Mouse (Mus musculus) brain, embryonic 18.5 days (tissue): ENCODE measurements around the gene Grk5.

ENCODE experiments used
- DNase-seq: peaks from one replicate; pipeline ENCODE4 v3.0.0-alpha.2; 2012; ENCODE audit warnings: low read depth, low spot score

Gene Grk5

GRCm38 (mm10) chr19:61056783-61057410, 167.3 kb downstream of the Grk5 start:
- no peak for DNase-seq

GRCm38 (mm10) chr19:61057581-61057980, 168.0 kb downstream of the Grk5 start:
- no peak for DNase-seq

- DNase-seq, result no peak
Observed at GRCm38 (mm10) chr19:61064386-61064785, 174.8 kb downstream of the Grk5 start.

GRCm38 (mm10) chr19:61065011-61065410, 175.5 kb downstream of the Grk5 start:
- no peak for DNase-seq

GRCm38 (mm10) chr19:61078622-61079021, 189.1 kb downstream of the Grk5 start:
- no peak for DNase-seq

- DNase-seq, result no peak
Observed at GRCm38 (mm10) chr19:61080251-61080749, 190.8 kb downstream of the Grk5 start.

- no peak for DNase-seq
Observed at GRCm38 (mm10) chr19:61083006-61083405, 193.5 kb downstream of the Grk5 start.

GRCm38 (mm10) chr19:61084149-61084940, 194.8 kb downstream of the Grk5 start:
- DNase-seq, result peak; percentile 66

- DNase-seq, result no peak
Observed at GRCm38 (mm10) chr19:61085217-61085616, 195.7 kb downstream of the Grk5 start.

- no peak for DNase-seq
Observed at GRCm38 (mm10) chr19:61087781-61088180, 198.2 kb downstream of the Grk5 start.

GRCm38 (mm10) chr19:61089001-61089400, 199.5 kb downstream of the Grk5 start:
- DNase-seq, result no peak

- no peak for DNase-seq
Observed at GRCm38 (mm10) chr19:61090541-61090940, 201.0 kb downstream of the Grk5 start.

GRCm38 (mm10) chr19:61096776-61097175, 207.2 kb downstream of the Grk5 start:
- DNase-seq, result no peak

GRCm38 (mm10) chr19:61097764-61098163, 208.2 kb downstream of the Grk5 start:
- DNase-seq, result peak; percentile 12

GRCm38 (mm10) chr19:61110184-61110583, 220.6 kb downstream of the Grk5 start:
- no peak for DNase-seq

- DNase-seq, result no peak
Observed at GRCm38 (mm10) chr19:61131096-61131495, 241.5 kb downstream of the Grk5 start.

GRCm38 (mm10) chr19:61138655-61139054, 249.1 kb downstream of the Grk5 start:
- DNase-seq, result no peak

- peak; percentile 81 for DNase-seq
Observed at GRCm38 (mm10) chr19:61140342-61141206, 251.0 kb downstream of the Grk5 start, which contains the start of gene Zfp950. Zfp950 (minus strand) TSS chr19:61140840.

GRCm38 (mm10) chr19:61141299-61141698, 251.8 kb downstream of the Grk5 start:
- DNase-seq, result no peak
